Mouse (Mus musculus): Measurements from ENCODE around the gene Siva1. TPM values are rescaled to one million over a fixed set of nuclear protein-coding genes. Genes with fewer than 3 reads are reported as not detected.

Siva1 gene
- polyA plus RNA-seq, 1 experiment from 2014 or later: 117 TPM

DNA sequence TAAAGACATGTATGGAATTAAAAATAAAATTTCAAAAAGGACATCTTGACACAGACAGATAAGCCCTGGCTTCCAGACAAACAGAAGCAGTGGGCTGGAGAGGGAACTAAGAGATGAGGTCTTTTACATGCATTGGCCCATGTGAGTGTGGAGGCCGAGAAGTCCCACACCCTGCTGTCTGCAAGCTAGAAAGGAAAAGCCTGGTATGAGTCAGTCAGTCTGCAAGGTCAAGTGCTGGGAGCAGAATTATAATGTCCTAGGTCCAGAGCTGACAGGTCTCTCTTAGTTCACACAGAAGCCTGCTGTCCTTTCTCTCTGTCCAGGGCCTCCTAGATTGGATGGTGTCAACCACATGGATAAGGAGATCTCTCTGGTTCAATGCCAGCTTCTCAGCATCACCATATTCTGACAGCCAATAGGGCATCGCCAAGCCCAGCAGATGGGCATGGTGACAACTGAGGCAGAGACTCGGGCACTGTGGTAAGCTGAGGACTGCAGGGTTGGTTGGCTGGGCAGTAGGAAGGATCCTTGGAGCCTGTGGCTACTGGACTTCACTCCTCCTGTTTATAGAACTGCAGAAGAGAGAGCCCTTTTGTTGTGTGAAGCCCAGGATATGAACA lies 52.4 kb downstream of the Siva1 start:
- Histone ChIP-seq H3K4me3 (ENCODE audit: low read length) (no peak overlapping the region), H3K4me1 (ENCODE audit: control insufficient read depth, insufficient read depth, low read length) (peaks cover 18% of the 10 kb centered on the region), H3K9me3 (replicated peaks; ENCODE audit: control insufficient read depth, low read length) (no peaks in the 10 kb centered on the region), H3K9ac (ENCODE audit: low read length) (no peak overlapping the region), H3K27ac (ENCODE audit: low read length) (no peak overlapping the region), H3K4me2 (ENCODE audit: low read depth, low read length) (no peak overlapping the region), H3K36me3 (ENCODE audit: control insufficient read depth, insufficient read depth) (no peaks in the 10 kb centered on the region), H3K27me3 (ENCODE audit: control insufficient read depth, insufficient read depth, low read length) (peaks cover 20% of the 10 kb centered on the region)
- WGBS: 66% methylated on average over 3 of the region's 3 CpGs
- no peak for ATAC-seq (replicated peaks; ENCODE audit: extremely low read depth, insufficient read depth, low FRiP score)

Small RNA genes within 50 kb of the gene (microRNA-seq; reads per million reads assigned to microRNA genes)
- gene Mir6939: 0.59 reads per million

Other genes with a start within 250 kb of the Siva1 start
- 4.8 and 7.0 TPM in 2 replicates for gene A530016L24Rik, start 155.2 kb upstream of the Siva1 start, polyA plus RNA-seq (2015; fragmentation: Nextera tagmentation; extraction: Ambion mirVana)
- 0.22 and 0.41 TPM in 2 replicates for gene Tmem179, start 127.9 kb upstream of the Siva1 start, polyA plus RNA-seq (2015; fragmentation: Nextera tagmentation; extraction: Ambion mirVana)
- 3.0 and 3.6 TPM in 2 replicates for gene Inf2, start 55.9 kb upstream of the Siva1 start, polyA plus RNA-seq (2015; fragmentation: Nextera tagmentation; extraction: Ambion mirVana)
- 108 and 118 TPM in 2 replicates for gene Adssl1, start 24.6 kb upstream of the Siva1 start, polyA plus RNA-seq (2015; fragmentation: Nextera tagmentation; extraction: Ambion mirVana)
- gene Akt1, start 30.2 kb downstream of the Siva1 start, polyA plus RNA-seq (2015; fragmentation: Nextera tagmentation; extraction: Ambion mirVana): 51.4 and 56.7 TPM in 2 replicates
- gene Zbtb42, start 34.1 kb downstream of the Siva1 start, polyA plus RNA-seq (2015; fragmentation: Nextera tagmentation; extraction: Ambion mirVana): 4.9 and 6.9 TPM in 2 replicates
- 4.3 and 5.1 TPM in 2 replicates for gene Cep170b, start 75.8 kb downstream of the Siva1 start, polyA plus RNA-seq (2015; fragmentation: Nextera tagmentation; extraction: Ambion mirVana)
- gene Pld4, start 116.0 kb downstream of the Siva1 start, polyA plus RNA-seq (2015; fragmentation: Nextera tagmentation; extraction: Ambion mirVana): 19.4 and 32.5 TPM in 2 replicates
- gene Ahnak2, start 158.0 kb downstream of the Siva1 start, polyA plus RNA-seq (2015; fragmentation: Nextera tagmentation; extraction: Ambion mirVana): 2.0 and 2.1 TPM in 2 replicates
- gene Clba1, start 164.3 kb downstream of the Siva1 start, polyA plus RNA-seq (2015; fragmentation: Nextera tagmentation; extraction: Ambion mirVana): 6.0 and 8.4 TPM in 2 replicates
- gene Cdca4, start 184.7 kb downstream of the Siva1 start, polyA plus RNA-seq (2015; fragmentation: Nextera tagmentation; extraction: Ambion mirVana): 44.7 and 53.2 TPM in 2 replicates
- 1.4 and 3.6 TPM in 2 replicates for gene Gpr132, start 223.5 kb downstream of the Siva1 start, polyA plus RNA-seq (2015; fragmentation: Nextera tagmentation; extraction: Ambion mirVana)